Mouse (Mus musculus) myocyte (in vitro differentiated cells): ENCODE results near the gene Il2.

Source experiments
- CEBPB ChIP-seq: IDR thresholded peaks from 2 replicates; pipeline ENCODE4 v1.6.1; 2011; ENCODE audit warnings: mild to moderate bottlenecking, moderate library complexity; ENCODE audit not compliant: poor library complexity, insufficient read depth, severe bottlenecking
- MAX ChIP-seq: IDR thresholded peaks from one replicate; pipeline ENCODE4 v1.6.1; 2011; ENCODE audit warnings: low read depth, mild to moderate bottlenecking, control low read depth
- POLR2A ChIP-seq: IDR thresholded peaks from one replicate; pipeline ENCODE4 v1.6.1; 2011; ENCODE audit warnings: low read depth, mild to moderate bottlenecking, control low read depth, moderate library complexity; ENCODE audit not compliant: insufficient read length
- POLR2AphosphoS2 ChIP-seq: IDR thresholded peaks from one replicate; pipeline ENCODE4 v1.6.1; 2011; ENCODE audit warnings: low read depth, control low read depth; ENCODE audit not compliant: insufficient read length
- SRF ChIP-seq: IDR thresholded peaks from one replicate; pipeline ENCODE4 v1.6.1; 2011; ENCODE audit warnings: low read depth; ENCODE audit not compliant: control insufficient read depth, insufficient read length
- TCF12 ChIP-seq: IDR thresholded peaks from one replicate; pipeline ENCODE4 v1.6.1; 2011; ENCODE audit warnings: mild to moderate bottlenecking, control low read depth; ENCODE audit not compliant: poor library complexity, insufficient read depth, severe bottlenecking
- TCF3 ChIP-seq: IDR thresholded peaks from one replicate; pipeline ENCODE4 v1.6.1; 2011; ENCODE audit warnings: low read depth, control low read depth; ENCODE audit not compliant: insufficient read length
- USF1 ChIP-seq: IDR thresholded peaks from one replicate; pipeline ENCODE4 v1.6.1; 2011; ENCODE audit warnings: low read depth, mild to moderate bottlenecking, control low read depth, moderate library complexity

GRCm38 (mm10) chr3:37140168-37140906 lies 14.6 kb upstream of the Il2 start:
- TF ChIP-seq MAX (no peak), TCF12 (no peak), POLR2AphosphoS2 (no peak), POLR2A (no peak), USF1 (no peak), TCF3 (no peak), CEBPB (no peak), SRF (no peak)
